Mouse (Mus musculus) ES-Bruce4 (cell line): ENCODE results near the gene Neurog3. TPM values are rescaled to one million over a fixed set of nuclear protein-coding genes. Genes with fewer than 3 reads are reported as not detected.

Source experiments
- H3K27ac ChIP-seq: 2 replicates; pipeline ENCODE4 v1.5.1; 2012; ENCODE audit warnings: low read length, inconsistent platforms; ENCODE audit not compliant: insufficient read depth
- H3K27me3 ChIP-seq: 2 replicates; pipeline ENCODE4 v1.6.1; 2012; ENCODE audit warnings: mild to moderate bottlenecking, low read length, inconsistent platforms; ENCODE audit not compliant: control insufficient read depth, poor library complexity, insufficient read depth, severe bottlenecking
- H3K36me3 ChIP-seq: 2 replicates; pipeline ENCODE4 v1.6.1; 2012; ENCODE audit warnings: inconsistent platforms, mild to moderate bottlenecking, low read length, moderate library complexity; ENCODE audit not compliant: control insufficient read depth, poor library complexity, insufficient read depth, severe bottlenecking
- H3K4me1 ChIP-seq: one replicate; pipeline ENCODE4 v1.8.1; 2011; ENCODE audit warnings: low read length; ENCODE audit not compliant: control insufficient read depth, insufficient read depth
- H3K4me3 ChIP-seq: 2 replicates; pipeline ENCODE4 v1.5.1; 2011; ENCODE audit warnings: low read depth, mild to moderate bottlenecking, low read length
- H3K9ac ChIP-seq: 2 replicates; pipeline ENCODE4 v1.6.1; 2012; ENCODE audit warnings: low read depth, mild to moderate bottlenecking, inconsistent platforms; ENCODE audit not compliant: poor library complexity, severe bottlenecking
- H3K9me3 ChIP-seq: replicated peaks from 2 replicates; pipeline ENCODE4 v1.6.1; 2012; ENCODE audit warnings: mild to moderate bottlenecking, low read length, inconsistent platforms; ENCODE audit not compliant: control insufficient read depth, poor library complexity, insufficient read depth, severe bottlenecking
- CTCF ChIP-seq: IDR thresholded peaks from one replicate; pipeline ENCODE4 v1.8.1; 2011; ENCODE audit warnings: low read depth, low read length
- EP300 ChIP-seq: IDR thresholded peaks from 2 replicates; pipeline ENCODE4 v1.6.1; 2011; ENCODE audit warnings: low read depth, low read length; ENCODE audit not compliant: insufficient read depth
- POLR2A ChIP-seq: IDR thresholded peaks from one replicate; pipeline ENCODE4 v1.8.1; 2011; ENCODE audit warnings: low read length; ENCODE audit not compliant: insufficient read depth
- polyA plus RNA-seq: library from polyadenylated mRNA; stranded (reverse); fragments of >200 nt; gene quantifications from 2 replicates; pipeline ENCODE4 v1.2.4, GENCODE M21; 2011; ENCODE audit warnings: low read depth; ENCODE audit not compliant: missing spikeins, insufficient read depth, insufficient read length

The Neurog3 gene
- polyA plus RNA-seq, 1 experiment: 0.78 TPM

DNA sequence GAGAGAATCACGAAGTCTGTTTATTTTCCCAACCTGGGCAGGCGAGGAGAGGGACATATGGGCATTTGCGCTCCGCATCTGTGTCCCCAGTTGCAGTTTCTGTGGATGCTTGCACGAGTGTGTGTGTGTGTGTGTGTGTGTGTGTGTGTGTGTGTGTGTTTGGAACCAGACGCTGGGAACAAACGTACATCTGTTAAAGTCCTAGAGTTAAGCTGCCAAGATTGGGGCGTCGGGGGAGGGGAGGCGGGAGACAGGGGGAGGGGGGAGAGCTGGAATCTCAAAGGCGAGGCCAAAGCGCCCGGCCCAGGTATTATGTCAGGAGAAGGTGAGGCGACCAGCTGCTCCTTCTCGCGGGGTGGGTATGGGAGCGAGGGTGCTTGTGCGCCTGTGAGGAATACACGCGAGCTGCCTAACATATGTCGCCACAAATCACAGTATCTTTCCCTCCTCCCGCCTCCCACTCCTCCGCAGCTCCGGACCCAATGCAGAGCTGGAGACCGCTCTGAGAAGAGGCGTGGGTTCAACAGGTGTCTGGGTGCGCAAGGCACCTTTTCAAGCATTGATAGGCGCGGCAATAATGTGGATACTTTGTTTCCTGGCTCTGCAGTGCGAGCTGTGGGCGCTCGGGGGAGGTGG is 4.5 kb upstream of the Neurog3 start:
- Histone ChIP-seq H3K4me1 (peaks cover 2% of the 10 kb centered on the region), H3K36me3 (no peaks in the 10 kb centered on the region), H3K9ac (peak overlapping the region; percentile 23), H3K9me3 (no peaks in the 10 kb centered on the region), H3K27me3 (peaks cover 3% of the 10 kb centered on the region; the same call in 1 of the 2 replicates), H3K4me3 (peak overlapping the region; percentile 24), H3K27ac (no peak overlapping the region)
- TF ChIP-seq POLR2A (no peak), CTCF (no peak), EP300 (no peak)

DNA sequence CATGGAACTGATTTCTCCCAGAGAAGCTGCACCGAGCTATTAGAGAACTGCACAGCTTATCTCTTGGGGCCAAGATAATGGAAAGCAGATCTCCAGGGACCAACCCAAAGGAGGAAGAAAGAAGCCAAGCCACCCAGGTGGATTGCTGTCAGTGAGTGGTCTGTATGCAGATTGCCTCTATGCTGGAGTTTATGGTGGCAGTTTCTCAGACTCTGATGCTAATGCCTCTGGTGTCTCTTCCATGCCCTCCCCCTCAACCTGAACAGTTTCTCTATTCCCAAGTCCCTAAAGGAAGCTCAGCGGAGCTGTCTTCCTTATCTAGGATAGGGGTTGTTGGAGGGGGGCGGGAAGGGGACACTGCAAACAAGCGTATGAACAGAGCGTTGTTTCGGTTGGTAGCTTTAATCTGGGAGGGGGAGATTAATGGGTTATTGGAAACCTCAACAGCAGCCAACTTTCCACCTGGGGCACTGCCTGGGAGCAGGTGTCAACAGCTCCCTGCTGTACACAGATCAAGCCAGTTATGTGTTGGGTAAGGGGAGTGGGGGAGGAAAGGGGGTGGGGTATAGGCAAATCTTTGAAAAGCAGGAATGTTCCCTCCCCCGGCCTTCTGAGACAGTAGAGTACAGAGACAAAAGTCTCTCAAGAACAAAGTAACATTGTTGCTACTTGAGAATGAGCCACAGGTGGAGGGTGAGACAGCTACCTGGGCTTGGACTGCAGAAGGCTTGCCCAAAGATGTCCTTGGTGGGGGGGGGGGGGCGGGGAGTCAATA is 3.0 kb downstream of the Neurog3 start:
- no peak overlapping the region for H3K4me3 ChIP-seq
- peak overlapping the region; percentile 38 for H3K27ac ChIP-seq
- H3K9me3 ChIP-seq: no peaks in the 10 kb centered on the region
- no peak for TF ChIP-seq POLR2A
- TF ChIP-seq EP300: no peak
- no peak for TF ChIP-seq CTCF
- peaks cover 11% of the 10 kb centered on the region for H3K4me1 ChIP-seq
- no peaks in the 10 kb centered on the region for H3K36me3 ChIP-seq
- no peak overlapping the region for H3K9ac ChIP-seq
- no peaks in the 10 kb centered on the region for H3K27me3 ChIP-seq

DNA sequence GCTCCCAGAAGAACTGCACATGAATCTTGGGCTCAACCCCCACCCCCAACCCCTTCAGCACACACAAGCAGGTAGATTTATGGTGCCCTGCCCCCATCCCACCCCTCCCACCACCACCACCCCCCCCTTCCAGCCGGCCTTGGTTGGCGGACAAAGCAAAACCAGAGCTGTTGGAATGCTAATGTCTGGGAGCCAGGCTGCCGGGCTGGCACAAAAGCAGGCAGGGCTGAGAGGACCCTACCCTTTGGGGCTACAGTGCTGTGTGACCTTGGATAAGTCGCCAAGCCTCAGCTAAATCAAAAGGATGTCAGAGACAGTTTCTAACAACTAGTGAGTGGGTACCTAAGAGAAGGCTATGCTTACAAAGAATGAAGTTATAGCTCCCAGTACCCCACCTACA is 4.3 kb downstream of the Neurog3 start:
- no peak overlapping the region for H3K9ac ChIP-seq
- no peaks in the 10 kb centered on the region for H3K36me3 ChIP-seq
- H3K4me3 ChIP-seq: no peak overlapping the region
- peaks cover 9% of the 10 kb centered on the region for H3K4me1 ChIP-seq
- peak overlapping the region; percentile 84; the same call in 1 of the 2 replicates for H3K27ac ChIP-seq
- TF ChIP-seq EP300 (peak; percentile 83), CTCF (no peak), POLR2A (no peak)
- H3K27me3 ChIP-seq: no peaks in the 10 kb centered on the region
- no peaks in the 10 kb centered on the region for H3K9me3 ChIP-seq

DNA sequence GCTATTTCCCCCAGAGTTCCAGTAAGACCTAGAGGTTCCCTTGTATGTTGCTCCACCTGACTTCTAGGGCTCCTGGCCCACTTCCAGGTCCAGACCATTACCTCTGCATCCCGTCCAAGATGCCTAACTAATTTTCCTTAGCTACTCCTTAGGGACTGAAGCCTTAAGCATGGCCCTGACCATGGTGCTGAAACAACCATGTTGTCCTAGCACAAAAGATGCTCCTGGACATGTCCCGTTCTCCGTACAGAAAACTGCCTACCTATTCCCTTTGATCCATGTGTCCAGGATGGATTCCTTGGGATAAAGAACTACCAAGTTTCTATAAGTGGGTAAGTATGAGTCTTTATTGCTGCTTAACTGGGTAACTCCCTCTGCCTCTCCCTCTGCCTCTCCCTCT is 5.2 kb downstream of the Neurog3 start:
- no peak overlapping the region for H3K4me3 ChIP-seq
- peaks cover 9% of the 10 kb centered on the region for H3K4me1 ChIP-seq
- H3K9ac ChIP-seq: no peak overlapping the region
- H3K27me3 ChIP-seq: no peaks in the 10 kb centered on the region
- H3K27ac ChIP-seq: no peak overlapping the region
- no peak for TF ChIP-seq CTCF
- no peaks in the 10 kb centered on the region for H3K36me3 ChIP-seq
- no peaks in the 10 kb centered on the region for H3K9me3 ChIP-seq

DNA sequence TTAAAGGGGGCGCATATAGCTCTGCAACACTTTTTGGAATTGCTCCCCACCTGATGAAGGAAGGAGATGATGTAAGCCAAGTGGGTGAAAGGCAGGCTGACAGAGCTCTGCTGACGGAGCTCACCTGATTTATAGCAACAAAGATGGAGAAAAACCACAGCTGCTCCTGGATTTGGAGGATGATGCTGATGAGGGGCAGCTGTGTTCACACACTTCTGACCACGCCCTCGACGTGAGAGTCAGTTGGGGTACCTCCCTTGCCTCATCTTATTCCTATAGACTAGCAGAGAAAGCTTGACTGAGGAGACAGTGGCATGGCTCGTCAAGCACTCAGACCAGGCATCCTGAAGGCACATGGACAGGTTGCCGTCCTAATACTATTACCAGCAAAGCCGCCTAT is 10.9 kb downstream of the Neurog3 start, which contains the start of gene Fam241b:
Gene Fam241b, minus strand, starts transcription at position 101 of the 400 bp plus-strand sequence.
- H3K27ac ChIP-seq: no peak within 1 kb of the TSS
- H3K4me3 ChIP-seq: no peak within 1 kb of the TSS
- TF ChIP-seq POLR2A (no peak), EP300 (no peak), CTCF (no peak)
- H3K4me1 ChIP-seq: peaks cover 3% of the 10 kb centered on the region
- H3K9me3 ChIP-seq: no peaks in the 10 kb centered on the region
- H3K36me3 ChIP-seq: no peaks in the 10 kb centered on the region
- no peaks in the 10 kb centered on the region for H3K27me3 ChIP-seq
- H3K9ac ChIP-seq: no peak within 1 kb of the TSS

DNA sequence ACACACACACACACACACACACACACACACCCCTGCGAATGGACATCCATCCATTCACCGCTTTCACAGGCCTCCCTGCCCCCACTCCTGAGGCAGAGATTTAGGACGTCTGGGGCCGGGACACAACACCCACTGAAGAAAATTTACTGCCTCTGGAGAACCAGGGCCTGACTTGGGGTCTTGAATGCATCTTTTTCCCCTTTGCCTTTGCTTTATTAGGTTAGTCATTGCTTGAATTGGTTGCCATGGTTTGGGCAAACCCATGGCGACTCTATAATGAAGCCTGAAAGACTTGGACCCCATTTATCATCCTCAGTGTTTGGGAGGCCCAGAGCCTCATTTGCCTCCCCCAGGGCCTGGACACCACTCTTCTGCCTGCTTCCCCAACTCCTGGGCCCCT is 13.1 kb downstream of the Neurog3 start:
- Histone ChIP-seq H3K9ac (no peak overlapping the region), H3K27ac (no peak overlapping the region), H3K36me3 (no peaks in the 10 kb centered on the region), H3K27me3 (no peaks in the 10 kb centered on the region), H3K4me1 (peaks cover 3% of the 10 kb centered on the region), H3K4me3 (no peak overlapping the region), H3K9me3 (no peaks in the 10 kb centered on the region)
- TF ChIP-seq POLR2A: no peak
- TF ChIP-seq EP300: no peak
- no peak for TF ChIP-seq CTCF
